Mouse (Mus musculus) adrenal gland, postnatal 25 days (tissue): ENCODE measurements at regions not wholly inside any gene's neighbourhood (a gene's known extent, or its start where the extent isn't known, plus 50 kb on each side); places are given as distances from the start of the nearest gene placed in this dataset.

Source experiments
- DNase-seq: peaks from one replicate; pipeline ENCODE4 v3.0.0; 2021; ENCODE audit warnings: mixed read lengths

DNA sequence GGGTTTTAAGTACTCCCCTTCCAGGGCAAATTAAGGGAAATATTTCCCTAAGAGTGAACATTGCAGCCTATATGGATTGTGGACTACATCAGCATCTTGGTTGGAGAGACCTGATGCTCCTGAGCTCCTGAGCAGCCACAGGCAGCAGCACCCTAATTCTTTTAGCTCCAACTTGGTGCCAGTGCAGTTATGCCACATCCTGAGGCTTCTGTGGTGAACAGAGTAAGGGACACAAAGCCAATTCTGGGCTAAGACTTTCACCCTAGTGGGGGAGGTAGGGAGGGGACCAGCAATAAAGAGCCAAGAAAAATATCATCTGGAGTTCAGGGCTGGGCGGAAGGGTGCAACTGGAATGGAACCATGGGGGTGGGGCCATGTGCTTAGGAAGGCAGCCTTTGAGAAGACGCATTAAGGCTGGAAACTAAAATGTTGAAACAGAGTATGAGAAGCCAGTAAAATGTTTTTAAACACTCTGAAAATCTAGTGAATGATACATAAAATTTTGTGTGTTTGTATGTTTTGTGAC lies 182.1 kb upstream of the Jun start:
- DNase-seq: no peak

DNA sequence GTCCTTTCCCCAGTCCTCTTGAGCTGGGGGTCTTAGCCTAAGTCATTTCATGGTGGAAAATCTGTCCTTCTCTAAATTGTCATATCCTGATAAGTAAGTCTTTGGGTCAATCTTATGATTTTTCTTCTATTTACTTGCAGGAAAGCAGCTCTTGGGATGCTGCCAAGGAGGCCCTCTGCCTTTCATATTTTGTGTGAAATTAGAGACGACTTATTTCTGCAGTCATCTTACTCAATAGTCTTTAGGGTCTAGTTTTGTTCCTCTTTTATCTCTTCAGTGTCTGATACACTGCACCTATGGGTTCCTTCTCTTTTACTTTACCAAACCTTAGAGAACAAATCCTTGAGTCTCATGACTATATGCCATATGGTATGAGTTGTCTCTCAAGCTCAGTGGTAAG lies 196.0 kb upstream of the Jun start:
- DNase-seq: no peak

DNA sequence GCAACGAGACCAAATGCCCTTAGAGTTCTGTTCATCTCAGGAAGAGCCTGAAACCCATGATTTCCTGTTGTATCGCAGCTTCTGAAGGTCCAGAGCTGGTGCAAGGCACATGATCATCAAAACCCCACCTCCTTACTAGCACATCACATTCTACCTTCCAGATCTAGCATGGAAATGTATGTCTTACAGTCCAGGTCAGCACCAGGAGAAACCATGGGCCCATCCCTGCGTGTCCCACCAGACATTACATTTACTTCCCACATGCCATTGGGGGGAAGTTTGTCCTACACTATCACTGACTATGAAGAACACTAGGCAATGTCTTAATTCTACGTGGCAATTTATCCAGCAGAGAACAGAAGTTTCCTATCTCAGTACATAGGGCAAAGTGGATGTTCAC lies 197.0 kb upstream of the Jun start:
- DNase-seq: no peak

DNA sequence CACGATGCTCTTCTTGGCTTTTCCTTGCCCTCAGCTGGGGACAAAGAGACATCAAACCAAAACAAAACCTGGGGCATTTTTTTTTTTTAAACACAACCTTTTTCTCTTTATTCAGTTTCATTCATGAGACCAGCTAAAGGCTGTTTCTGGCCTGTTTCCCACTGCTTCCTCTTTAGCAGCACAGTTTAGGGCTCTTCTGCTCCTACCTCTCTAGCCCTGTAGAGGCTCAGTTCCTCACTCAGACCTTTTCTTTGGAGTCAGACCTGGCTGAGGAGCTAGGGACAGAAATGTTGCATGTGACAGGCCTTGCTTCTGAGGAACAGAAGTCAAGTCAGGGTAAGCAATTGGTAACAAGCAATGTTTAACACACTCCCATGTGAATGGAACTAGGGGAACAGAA lies 198.1 kb upstream of the Jun start:
- no peak for DNase-seq

DNA sequence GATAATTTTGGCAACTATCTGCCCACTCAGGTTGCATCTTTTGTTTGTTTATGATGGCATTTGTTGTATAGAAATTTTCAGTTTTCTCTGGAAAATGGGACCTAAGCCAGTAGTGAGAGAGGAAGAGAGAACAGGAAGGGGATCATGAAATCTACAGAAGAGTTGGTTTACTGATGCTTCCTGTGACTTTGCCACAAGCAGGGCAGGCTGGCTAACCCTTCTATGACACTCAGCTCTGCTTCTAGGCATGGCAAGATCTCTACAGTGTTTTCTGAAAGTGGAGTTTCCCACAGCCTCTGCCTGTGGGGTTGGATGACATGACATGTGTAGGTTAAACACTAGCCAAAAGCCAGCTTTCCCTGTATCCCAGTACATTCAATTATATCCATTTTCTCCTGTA lies 217.7 kb upstream of the Jun start:
- no peak for DNase-seq

DNA sequence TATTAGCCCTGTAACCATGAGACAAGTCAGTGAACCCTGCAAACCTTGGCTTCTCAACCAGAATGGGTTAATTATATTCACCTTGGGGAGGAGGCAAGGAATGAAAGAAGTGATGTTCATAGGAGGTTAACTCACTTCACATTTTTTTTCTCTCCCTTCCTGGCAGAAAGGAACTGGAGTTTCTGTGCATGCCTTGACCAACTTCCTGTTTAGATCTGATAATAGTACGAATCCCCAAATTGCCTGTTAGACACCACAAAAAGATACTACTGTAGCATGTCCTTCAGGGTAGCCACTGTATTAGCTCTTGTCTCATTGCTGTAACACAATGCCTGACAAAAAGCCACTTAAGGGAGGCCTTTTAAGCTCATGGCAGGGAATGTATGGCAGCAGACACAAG lies 218.4 kb upstream of the Jun start:
- DNase-seq: no peak

DNA sequence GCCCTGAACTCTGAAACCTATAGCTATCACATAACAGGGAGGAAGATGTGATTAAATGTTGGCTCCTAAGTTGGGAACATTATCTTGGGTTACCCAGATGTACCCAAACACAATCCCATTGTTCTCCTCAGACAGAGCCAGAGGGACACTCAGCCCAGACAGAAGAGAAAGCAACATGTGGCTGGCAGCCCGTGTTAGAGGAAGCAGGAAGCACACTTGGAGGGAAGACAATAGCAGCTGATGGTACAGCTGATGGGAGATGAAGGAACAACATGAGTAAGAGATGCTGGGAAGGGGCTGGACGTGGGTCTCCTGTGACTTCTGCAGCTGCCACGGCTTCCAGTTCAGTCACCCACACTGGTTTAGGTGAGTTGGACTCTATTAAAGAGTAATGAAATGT lies 224.2 kb upstream of the Jun start:
- no peak for DNase-seq

DNA sequence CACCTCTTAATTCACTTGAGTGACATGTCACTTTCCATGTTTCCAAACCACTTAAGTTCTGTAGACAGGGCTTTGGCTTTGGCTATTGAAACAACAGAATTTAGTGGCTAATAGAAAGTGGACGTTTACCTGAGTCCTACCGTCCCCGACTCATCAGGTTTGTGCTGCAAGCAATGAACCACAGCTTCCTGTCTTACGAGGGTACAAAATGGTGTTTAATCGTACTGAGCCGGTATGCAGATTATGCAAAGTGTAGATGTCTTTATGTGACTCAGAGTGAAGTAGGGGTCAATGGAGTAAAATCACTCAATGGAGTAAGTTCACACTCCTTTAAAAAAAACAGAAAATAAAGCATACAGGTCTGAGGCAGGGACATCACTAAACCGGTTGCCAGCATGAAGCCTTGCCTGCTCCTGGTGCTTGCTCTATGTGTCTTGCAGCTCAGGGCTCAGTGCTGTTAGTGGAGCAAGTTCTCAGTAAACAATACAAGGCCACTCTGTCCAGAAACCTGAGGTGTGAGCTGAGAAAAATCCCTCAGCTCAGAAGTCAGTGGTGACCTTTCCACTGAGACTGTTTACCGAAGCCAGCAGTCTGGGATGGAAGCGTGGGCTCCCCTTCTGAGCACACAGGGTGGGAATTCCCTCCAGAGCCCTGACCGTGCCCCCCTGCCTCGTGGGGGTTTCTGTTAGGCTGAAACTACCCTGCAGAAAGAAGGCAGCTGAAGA lies 226.1 kb upstream of the Jun start:
- DNase-seq: no peak

DNA sequence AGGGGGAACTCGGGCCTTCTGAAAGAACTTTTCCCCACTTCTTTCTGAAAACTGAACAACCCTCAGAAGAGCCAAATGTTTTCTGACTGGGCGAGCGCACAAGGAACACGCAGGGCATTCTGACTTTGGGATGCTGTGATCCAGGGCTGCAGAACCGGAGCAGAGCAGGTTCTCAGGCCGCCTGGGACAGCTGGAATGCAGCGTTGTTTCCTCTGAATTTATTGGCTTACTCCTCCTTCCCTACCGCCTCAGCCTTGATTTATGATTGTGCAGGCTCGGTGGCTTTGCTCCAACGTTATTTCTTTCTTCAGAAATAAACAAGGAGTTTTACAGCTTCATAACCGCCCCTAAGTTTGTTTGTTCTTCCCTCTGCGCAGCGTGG lies 226.7 kb upstream of the Jun start:
- DNase-seq: peak; percentile 27

DNA sequence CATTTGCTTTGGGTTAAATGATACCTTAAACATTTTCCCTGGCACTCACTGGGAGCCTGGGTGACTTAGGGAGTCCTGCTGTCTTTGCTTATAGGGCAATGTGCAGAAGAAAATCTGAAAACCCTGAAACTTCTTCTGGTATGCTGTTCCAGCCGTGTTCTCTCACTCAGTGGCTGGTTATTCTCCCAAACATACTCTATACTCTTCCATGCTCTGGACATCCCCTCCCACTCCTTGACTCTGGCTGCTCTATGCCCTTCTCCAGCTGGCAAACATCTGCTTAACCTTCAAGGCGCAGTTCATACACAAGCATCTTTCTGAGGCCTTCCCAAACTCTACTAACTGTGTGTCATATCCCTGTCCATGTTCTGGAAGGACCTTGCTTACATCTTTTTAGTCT lies 227.2 kb upstream of the Jun start:
- DNase-seq: no peak

DNA sequence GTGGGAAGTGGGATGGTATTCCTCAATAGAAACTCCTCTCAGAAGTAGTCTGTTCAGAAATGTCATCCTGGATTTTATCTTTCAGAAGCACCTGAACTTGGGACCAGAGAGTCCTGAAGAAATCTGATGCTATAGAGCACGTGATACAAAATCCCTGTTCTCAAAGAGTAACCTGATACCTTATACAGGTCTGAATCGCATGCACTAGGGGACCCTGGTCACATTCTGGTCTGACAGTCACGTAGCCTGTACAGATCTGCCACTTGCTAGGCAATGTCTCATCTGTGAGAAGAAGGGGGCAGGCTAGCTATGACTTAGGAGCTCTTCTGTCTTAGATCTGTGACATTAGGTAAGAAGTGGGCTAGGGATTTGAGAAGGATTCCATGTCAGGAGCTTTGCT lies 230.1 kb upstream of the Jun start:
- DNase-seq: no peak

DNA sequence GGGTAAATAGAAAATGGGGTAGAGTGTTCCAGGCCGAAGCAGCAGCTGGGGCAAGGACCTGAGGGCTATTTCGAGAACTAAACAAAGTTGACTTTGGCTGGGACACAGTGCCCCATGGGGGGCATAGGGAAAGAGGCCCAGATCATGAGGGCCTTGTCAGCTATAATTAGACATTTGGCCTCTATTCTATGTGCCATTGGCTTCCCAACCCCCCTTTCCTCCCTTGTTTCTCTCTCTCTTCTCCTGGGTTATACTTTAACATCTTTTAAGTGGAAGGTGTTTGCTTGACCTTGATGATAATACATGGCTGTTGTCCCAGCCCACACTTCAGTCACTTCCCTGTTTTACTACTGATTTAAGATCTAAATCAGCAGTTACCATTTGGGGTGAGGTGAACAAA lies 231.8 kb upstream of the Jun start:
- no peak for DNase-seq

GRCm38 (mm10) chr4:95284192-95284591 lies 232.2 kb upstream of the Jun start:
- no peak for DNase-seq

DNA sequence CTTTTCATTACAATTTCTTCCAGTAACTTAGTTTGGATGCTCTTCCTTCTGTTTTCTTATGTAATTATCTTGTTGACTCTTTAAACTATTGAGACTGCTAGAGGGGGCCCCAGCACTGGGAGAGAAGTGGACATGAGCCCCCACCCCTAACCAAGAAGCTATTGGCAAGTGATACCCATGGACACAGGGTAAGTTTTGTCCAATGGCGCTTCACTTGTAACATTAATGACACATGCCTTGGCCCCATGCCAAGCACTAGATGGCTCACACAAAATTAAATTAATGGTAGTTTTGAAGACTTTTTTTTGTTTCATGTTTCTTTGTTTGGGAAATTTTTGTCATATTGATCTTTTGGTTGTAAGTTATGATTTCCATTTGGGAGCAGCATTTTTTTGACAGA lies 232.7 kb upstream of the Jun start:
- DNase-seq: peak; percentile 29

DNA sequence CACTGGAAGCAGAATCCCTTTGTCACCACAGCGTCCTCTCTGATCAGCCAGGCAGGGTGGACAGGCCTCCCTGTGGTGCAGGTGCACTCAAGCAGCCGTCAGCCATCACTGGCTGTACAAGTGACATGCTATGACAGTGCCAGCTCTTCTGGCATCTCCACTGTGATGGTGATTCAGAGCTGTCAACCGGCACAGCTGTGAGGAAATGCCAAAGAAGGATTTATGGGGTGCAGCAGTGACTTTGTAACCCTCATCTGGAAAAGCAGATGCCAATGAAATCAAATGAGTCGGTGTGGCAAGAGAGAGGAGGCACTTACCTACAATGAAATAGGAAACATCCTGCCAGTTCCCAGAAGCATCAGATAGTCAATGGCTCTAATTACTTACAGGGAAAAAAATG lies 238.3 kb upstream of the Jun start:
- DNase-seq: peak; percentile 4

DNA sequence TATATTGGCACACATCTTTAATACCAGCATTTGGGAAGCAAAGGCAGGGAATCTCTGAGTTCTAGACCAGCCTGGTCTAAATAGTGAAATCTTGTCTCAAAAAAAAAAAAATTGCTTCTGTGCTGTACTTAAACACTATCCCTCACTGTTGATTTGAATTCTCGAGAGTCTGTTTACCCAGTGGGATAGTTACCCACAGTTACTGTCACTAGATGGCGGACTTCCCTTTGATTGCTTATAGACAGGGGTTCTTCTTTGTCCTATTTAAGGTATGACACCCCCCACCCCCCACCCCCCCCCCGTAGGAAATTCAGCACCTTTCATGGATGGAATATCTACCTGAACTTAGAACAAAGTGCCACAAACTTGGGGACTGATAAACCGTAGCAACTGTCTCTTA lies 242.1 kb upstream of the Jun start:
- no peak for DNase-seq

DNA sequence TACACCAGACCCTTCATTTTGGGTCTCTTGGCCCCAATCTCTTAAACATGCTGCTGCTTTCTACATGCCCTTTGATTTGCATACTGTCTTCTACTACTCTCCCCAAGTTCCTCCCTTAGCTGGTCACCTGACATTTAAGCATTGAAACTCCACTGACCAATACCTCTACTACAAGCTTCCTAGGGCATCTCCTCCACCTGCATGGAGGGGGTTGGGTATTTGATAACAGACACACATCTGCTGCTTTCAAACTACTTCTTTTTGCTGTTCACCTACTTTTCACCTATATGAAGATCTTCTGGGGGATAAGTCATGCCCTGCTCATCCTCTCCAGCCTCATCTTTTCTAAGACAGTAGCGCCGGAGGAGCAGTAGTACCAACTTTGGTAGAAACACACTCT lies 249.9 kb upstream of the Jun start:
- DNase-seq: no peak

GRCm38 (mm10) chr4:95303337-95303736 lies 251.3 kb upstream of the Jun start:
- DNase-seq: no peak

GRCm38 (mm10) chr4:95304006-95304405 lies 252.0 kb upstream of the Jun start:
- no peak for DNase-seq

DNA sequence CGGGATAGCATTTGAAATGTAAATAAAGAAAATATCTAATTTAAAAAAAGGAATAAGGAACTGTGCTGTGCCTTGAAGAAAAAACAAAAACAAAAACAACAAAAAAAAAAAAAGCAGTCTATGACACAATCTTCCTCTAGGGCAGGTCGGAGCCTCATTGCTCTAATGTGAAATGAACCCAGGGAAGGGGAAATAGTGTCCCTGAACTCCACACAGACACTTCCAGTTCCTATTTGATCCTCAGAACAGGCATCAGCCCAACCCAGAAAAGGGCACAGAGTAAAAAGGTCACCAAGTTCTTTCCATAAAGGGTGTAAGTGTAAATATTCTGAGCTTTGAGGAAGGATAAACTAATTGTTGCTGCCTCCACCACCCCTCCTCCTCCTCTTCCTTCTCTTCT lies 250.2 kb upstream of the Fggy start:
- no peak for DNase-seq

DNA sequence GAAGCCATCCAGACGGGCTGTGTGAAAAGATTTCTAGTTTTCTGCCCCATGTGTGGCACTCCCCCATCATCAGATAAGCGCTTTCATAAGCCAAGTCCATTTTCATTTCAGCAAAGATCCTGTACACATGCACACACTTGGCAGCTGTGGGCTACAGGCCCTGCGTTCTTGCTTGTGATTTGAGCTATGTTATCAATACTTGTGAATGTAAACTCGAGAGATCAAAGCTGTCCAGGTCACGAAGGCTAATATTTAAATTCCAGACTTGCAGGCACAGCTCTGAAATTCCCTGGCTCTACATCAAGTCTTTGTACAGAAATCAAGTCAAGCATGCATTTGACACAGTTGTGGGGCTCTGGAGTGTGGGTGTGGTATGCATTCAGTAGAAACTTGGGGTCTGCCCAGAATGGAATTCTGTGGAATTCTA lies 248.8 kb upstream of the Fggy start:
- DNase-seq: no peak

GRCm38 (mm10) chr4:95310410-95310809 lies 246.9 kb upstream of the Fggy start:
- no peak for DNase-seq

- peak; percentile 47 for DNase-seq
Measured at GRCm38 (mm10) chr4:95317821-95318290, 239.5 kb upstream of the Fggy start.

GRCm38 (mm10) chr4:95318561-95318960 lies 238.7 kb upstream of the Fggy start:
- DNase-seq: no peak

- peak; percentile 41 for DNase-seq
Measured at GRCm38 (mm10) chr4:95319036-95319435, 238.3 kb upstream of the Fggy start.
